Mouse (Mus musculus) embryonic facial prominence, embryonic 14.5 days (tissue): ENCODE data around the gene Adcy10. TPM values are rescaled to one million over a fixed set of nuclear protein-coding genes. Genes with fewer than 3 reads are reported as not detected.

ENCODE experiments used
- ATAC-seq: fragments of 200-750 bp; cut with Nextera tagmentation; 2 replicates; pipeline ENCODE4 v1.8.0; 2017; ENCODE audit warnings: low read depth, moderate number of reproducible peaks, moderate TSS enrichment
- DNase-seq: peaks from one replicate; pipeline ENCODE4 v3.0.0-alpha.2; 2015; ENCODE audit warnings: low spot score
- H3K27ac ChIP-seq: fragments of 300-500 bp; sonication (generic); replicated peaks from 2 replicates; pipeline ENCODE4 v1.5.1; 2014; ENCODE audit warnings: low read depth, mild to moderate bottlenecking, low read length, moderate library complexity
- H3K27me3 ChIP-seq: fragments of 300-500 bp; sonication (generic); replicated peaks from 2 replicates; pipeline ENCODE4 v1.6.1; 2014; ENCODE audit warnings: low read length; ENCODE audit not compliant: control insufficient read depth, insufficient read depth
- H3K36me3 ChIP-seq: fragments of 300-500 bp; sonication (generic); 2 replicates; pipeline ENCODE4 v1.6.1; 2014; ENCODE audit warnings: low read length, mixed read lengths; ENCODE audit not compliant: control insufficient read depth, insufficient read depth
- H3K4me1 ChIP-seq: fragments of 300-500 bp; sonication (generic); 2 replicates; pipeline ENCODE4 v1.6.1; 2014; ENCODE audit warnings: antibody characterized with exemption, low read length; ENCODE audit not compliant: control insufficient read depth, insufficient read depth
- H3K4me2 ChIP-seq: fragments of 300-500 bp; sonication (generic); 2 replicates; pipeline ENCODE4 v1.6.1; 2014; ENCODE audit warnings: low read depth, mild to moderate bottlenecking, low read length, moderate library complexity, mixed read lengths
- H3K4me3 ChIP-seq: fragments of 300-500 bp; sonication (generic); 2 replicates; pipeline ENCODE4 v1.5.1; 2014; ENCODE audit warnings: low read depth, mild to moderate bottlenecking, low read length
- H3K9ac ChIP-seq: fragments of 300-500 bp; sonication (generic); 2 replicates; pipeline ENCODE4 v1.6.1; 2014; ENCODE audit warnings: low read depth, mild to moderate bottlenecking, low read length, moderate library complexity, mixed read lengths
- H3K9me3 ChIP-seq: fragments of 300-500 bp; sonication (generic); 2 replicates; pipeline ENCODE4 v1.6.1; 2016; ENCODE audit warnings: low read length; ENCODE audit not compliant: control insufficient read depth
- WGBS: fragments of 180-500 bp; shearing (Covaris S2); extraction: QIAGEN DNeasy Blood & Tissue Kit; methylation state at CpG from one replicate; pipeline ENCODE4 v1.1.7; 2014; 5-methylcytosine and 5-hydroxymethylcytosine counted together
- polyA plus RNA-seq: library from polyadenylated mRNA; unstranded; fragments of >200 nt; fragmentation: Nextera tagmentation; extraction: Ambion mirVana; gene quantifications from 2 replicates; pipeline ENCODE4 v1.2.1, GENCODE M21; 2014

The Adcy10 gene
- polyA plus RNA-seq, 1 experiment from 2014 or later, result not detected

DNA sequence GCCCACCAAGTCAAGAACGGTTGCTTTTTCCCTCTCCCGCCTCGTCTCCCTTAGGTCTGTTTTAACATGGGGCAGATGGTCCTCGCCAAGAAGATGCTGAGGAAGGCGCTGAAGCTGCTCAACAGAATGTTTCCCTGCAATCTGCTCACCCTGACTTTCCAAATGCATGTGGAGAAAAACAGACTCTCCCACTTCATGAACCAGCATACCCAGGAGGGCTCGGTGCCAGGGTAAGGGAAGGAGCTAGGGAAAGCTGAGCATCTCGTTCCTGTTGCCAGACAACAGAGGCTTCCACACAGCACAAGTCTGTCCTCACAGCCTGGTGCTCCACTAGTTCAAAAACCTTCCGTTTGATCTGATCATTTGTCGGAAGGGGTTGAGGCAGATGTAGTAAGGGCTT lies 74.1 kb downstream of the Adcy10 start:
- Histone ChIP-seq H3K36me3 (no peaks in the 10 kb centered on the region), H3K4me2 (no peak overlapping the region), H3K4me3 (no peak overlapping the region), H3K27me3 (no peaks in the 10 kb centered on the region), H3K4me1 (no peaks in the 10 kb centered on the region), H3K9ac (no peak overlapping the region), H3K9me3 (no peaks in the 10 kb centered on the region), H3K27ac (no peak overlapping the region)
- WGBS, result 81% methylated on average over 9 of the region's 9 CpGs
- DNase-seq (no peak), ATAC-seq (no peak)

DNA sequence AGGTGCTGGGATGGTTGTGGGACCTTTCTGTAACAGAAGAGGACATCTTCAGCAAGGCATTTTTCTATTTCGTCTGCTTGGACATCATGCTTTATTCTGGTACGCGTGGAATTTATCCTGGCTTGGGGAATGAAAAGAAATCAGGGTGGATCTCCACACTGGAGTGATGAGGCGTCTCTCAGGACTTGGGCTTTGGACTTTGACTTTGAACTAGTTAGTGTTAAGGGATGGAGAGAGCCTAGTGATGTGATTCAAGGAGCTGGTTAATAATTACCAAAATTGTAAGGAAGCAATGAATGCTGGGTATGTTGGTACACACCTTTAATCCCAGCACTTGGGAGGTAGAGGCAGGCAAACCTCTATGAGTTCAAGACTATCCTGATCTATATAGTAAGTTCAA lies 80.3 kb downstream of the Adcy10 start:
- 91% methylated on average over 4 of the region's 4 CpGs for WGBS
- Histone ChIP-seq H3K27ac (no peak overlapping the region), H3K4me2 (no peak overlapping the region), H3K4me1 (no peaks in the 10 kb centered on the region), H3K36me3 (no peaks in the 10 kb centered on the region), H3K4me3 (no peak overlapping the region), H3K27me3 (no peaks in the 10 kb centered on the region), H3K9me3 (no peaks in the 10 kb centered on the region), H3K9ac (no peak overlapping the region)
- DNase-seq, result no peak
- no peak for ATAC-seq

DNA sequence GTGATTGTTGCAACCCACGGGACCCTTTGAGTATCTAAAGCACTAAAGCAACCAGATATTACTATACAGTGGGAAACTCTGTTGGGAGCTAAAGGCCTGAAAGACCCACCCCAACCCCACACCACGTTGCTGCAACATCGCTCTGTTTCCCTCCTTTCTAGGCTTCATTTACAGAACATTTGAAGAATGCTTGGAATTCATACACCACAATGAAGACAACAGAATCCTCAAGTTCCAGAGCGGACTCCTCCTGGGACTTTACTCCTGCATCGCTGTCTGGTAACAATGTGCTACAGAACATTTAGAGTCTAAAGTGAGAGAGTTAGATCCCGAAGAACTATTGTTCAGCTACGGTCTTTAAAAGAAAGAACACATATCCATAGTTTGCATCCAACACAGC lies 82.5 kb downstream of the Adcy10 start:
- Histone ChIP-seq H3K9ac (no peak overlapping the region), H3K27me3 (no peaks in the 10 kb centered on the region), H3K27ac (no peak overlapping the region), H3K4me1 (no peaks in the 10 kb centered on the region), H3K9me3 (no peaks in the 10 kb centered on the region), H3K36me3 (no peaks in the 10 kb centered on the region), H3K4me2 (no peak overlapping the region), H3K4me3 (no peak overlapping the region)
- ATAC-seq, result no peak
- WGBS, result 57% methylated on average over 7 of the region's 7 CpGs
- DNase-seq, result no peak

GRCm38 (mm10) chr1:165576005-165576404 lies 91.0 kb downstream of the Adcy10 start:
- Histone ChIP-seq H3K36me3 (no peaks in the 10 kb centered on the region), H3K27me3 (no peaks in the 10 kb centered on the region), H3K4me2 (no peak overlapping the region), H3K4me3 (no peak overlapping the region), H3K27ac (no peak overlapping the region), H3K4me1 (no peaks in the 10 kb centered on the region), H3K9me3 (peaks cover 5% of the 10 kb centered on the region; the same call in 1 of the 2 replicates), H3K9ac (no peak overlapping the region)
- WGBS, result 77% methylated on average over 4 of the region's 4 CpGs
- DNase-seq (no peak), ATAC-seq (no peak)

GRCm38 (mm10) chr1:165576459-165577112 lies 91.6 kb downstream of the Adcy10 start:
- Histone ChIP-seq H3K9me3 (peaks cover 5% of the 10 kb centered on the region; the same call in 1 of the 2 replicates), H3K4me3 (no peak overlapping the region), H3K4me2 (no peak overlapping the region), H3K27me3 (no peaks in the 10 kb centered on the region), H3K9ac (no peak overlapping the region), H3K36me3 (no peaks in the 10 kb centered on the region), H3K4me1 (no peaks in the 10 kb centered on the region), H3K27ac (no peak overlapping the region)
- DNase-seq (no peak), ATAC-seq (no peak)
- WGBS, result 75% methylated on average over 9 of the region's 9 CpGs

DNA sequence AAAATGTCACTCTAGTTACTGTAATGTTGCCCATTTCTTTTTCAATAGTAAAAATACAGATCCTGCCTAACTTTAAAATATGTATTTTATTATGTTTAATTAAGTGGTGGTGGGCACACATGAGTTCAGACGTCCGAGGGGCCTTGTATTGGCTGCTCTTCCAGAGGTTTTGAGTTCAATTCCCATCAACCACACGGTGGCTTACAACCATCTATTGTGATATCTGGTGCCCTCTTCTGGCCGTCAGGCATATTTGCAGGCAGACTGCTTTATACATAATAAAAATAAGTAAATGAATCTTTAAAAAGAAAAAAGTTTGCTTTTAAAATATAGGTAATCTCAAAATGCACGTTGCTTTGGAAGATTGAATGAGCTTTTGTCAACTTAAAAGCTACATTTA lies 94.3 kb downstream of the Adcy10 start:
- Histone ChIP-seq H3K4me1 (no peaks in the 10 kb centered on the region), H3K27me3 (no peaks in the 10 kb centered on the region), H3K36me3 (no peaks in the 10 kb centered on the region), H3K4me3 (no peak overlapping the region), H3K9me3 (peaks cover 5% of the 10 kb centered on the region; the same call in 1 of the 2 replicates), H3K9ac (no peak overlapping the region), H3K27ac (no peak overlapping the region), H3K4me2 (no peak overlapping the region)
- DNase-seq (no peak), ATAC-seq (no peak)
- WGBS, result 51% methylated on average over 5 of the region's 5 CpGs

- no peak overlapping the region for H3K4me3 ChIP-seq
- 92% methylated on average over 3 of the region's 3 CpGs for WGBS
- DNase-seq, result no peak
- H3K4me2 ChIP-seq, result no peak overlapping the region
- H3K27ac ChIP-seq, result no peak overlapping the region
- no peaks in the 10 kb centered on the region for H3K27me3 ChIP-seq
- no peak overlapping the region for H3K9ac ChIP-seq
- H3K4me1 ChIP-seq, result no peaks in the 10 kb centered on the region
- H3K9me3 ChIP-seq, result peaks cover 5% of the 10 kb centered on the region; the same call in 1 of the 2 replicates
- no peak for ATAC-seq
- no peaks in the 10 kb centered on the region for H3K36me3 ChIP-seq
Observed at GRCm38 (mm10) chr1:165581255-165581654, 96.3 kb downstream of the Adcy10 start.

DNA sequence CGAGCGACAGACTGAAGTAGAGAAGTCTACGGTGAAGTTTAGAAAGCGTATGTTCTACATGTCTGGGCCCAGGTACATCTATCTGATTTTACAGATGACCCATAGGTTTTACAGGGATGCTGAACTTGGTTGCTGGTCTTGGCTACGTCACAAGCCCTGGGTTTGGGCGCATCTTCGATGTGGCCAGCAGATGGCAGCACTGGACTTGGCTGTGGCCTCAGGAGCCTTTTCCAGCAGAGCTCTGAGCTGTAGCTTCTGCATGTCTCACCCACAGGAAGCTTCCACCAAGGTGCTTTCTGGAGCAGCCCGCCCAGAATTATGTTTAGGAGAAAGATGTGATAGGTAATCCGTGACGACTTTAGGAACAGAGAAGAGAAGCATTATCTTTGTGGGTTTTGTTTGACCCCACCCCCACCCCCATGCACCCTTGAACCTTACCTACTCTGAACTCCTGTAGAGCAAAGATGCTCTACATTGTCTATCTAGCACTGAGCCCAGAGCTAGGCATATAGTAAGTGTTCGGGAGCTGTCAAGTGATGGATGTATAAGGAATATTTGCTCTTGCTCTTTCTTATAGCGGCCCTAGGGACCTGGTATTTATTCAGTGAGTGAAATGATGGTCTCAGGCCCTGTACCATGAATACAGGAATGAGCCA lies 98.7 kb downstream of the Adcy10 start:
- H3K9me3 ChIP-seq, result peaks cover 5% of the 10 kb centered on the region; the same call in 1 of the 2 replicates
- WGBS, result 31% methylated on average over 12 of the region's 12 CpGs
- peak; percentile 92 for DNase-seq
- no peaks in the 10 kb centered on the region for H3K27me3 ChIP-seq
- H3K36me3 ChIP-seq, result no peaks in the 10 kb centered on the region
- no peak overlapping the region for H3K4me3 ChIP-seq
- H3K4me1 ChIP-seq, result 0 out of 2 replicates have a peak, but pooled peaks cover 5% of the 10 kb centered on the region
- H3K27ac ChIP-seq, result no peak overlapping the region
- ATAC-seq, result peak; percentile 71
- H3K9ac ChIP-seq, result no peak overlapping the region
- no peak overlapping the region for H3K4me2 ChIP-seq
